Mouse (Mus musculus) midbrain, embryonic 10.5 days (tissue): Measurements from ENCODE around the gene Parvb. TPM values are rescaled to one million over a fixed set of nuclear protein-coding genes. Genes with fewer than 3 reads are reported as not detected.

Source experiments
- DNase-seq: peaks from one replicate; pipeline ENCODE4 v3.0.0-alpha.2; 2017; ENCODE audit warnings: low spot score
- H3K27ac ChIP-seq: fragments of 300-500 bp; sonication (generic); replicated peaks from 2 replicates; pipeline ENCODE4 v1.5.1; 2016; ENCODE audit warnings: mild to moderate bottlenecking
- H3K27me3 ChIP-seq: fragments of 300-500 bp; sonication (generic); 2 replicates; pipeline ENCODE4 v1.6.1; 2016; ENCODE audit warnings: low read depth, mild to moderate bottlenecking; ENCODE audit not compliant: poor library complexity, severe bottlenecking
- H3K36me3 ChIP-seq: fragments of 300-500 bp; sonication (generic); 2 replicates; pipeline ENCODE4 v1.6.1; 2016; ENCODE audit warnings: mild to moderate bottlenecking, moderate library complexity
- H3K4me1 ChIP-seq: fragments of 300-500 bp; sonication (generic); 2 replicates; pipeline ENCODE4 v1.6.1; 2016
- H3K4me3 ChIP-seq: fragments of 300-500 bp; sonication (generic); 2 replicates; pipeline ENCODE4 v1.5.1; 2016; ENCODE audit warnings: mild to moderate bottlenecking, moderate library complexity
- H3K9me3 ChIP-seq: fragments of 300-500 bp; sonication (generic); replicated peaks from 2 replicates; pipeline ENCODE4 v1.6.1; 2016; ENCODE audit warnings: mild to moderate bottlenecking
- WGBS: fragments of 180-500 bp; shearing (Covaris S2); methylation state at CpG from one replicate; pipeline ENCODE4 v1.1.7; 2016; 5-methylcytosine and 5-hydroxymethylcytosine counted together
- polyA plus RNA-seq: library from polyadenylated mRNA; unstranded; fragments of >200 nt; fragmentation: Nextera tagmentation; extraction: Ambion mirVana; gene quantifications from 2 replicates; pipeline ENCODE4 v1.2.1, GENCODE M21; 2016

Parvb gene
- polyA plus RNA-seq, 1 experiment from 2014 or later, result 7.4 TPM

DNA sequence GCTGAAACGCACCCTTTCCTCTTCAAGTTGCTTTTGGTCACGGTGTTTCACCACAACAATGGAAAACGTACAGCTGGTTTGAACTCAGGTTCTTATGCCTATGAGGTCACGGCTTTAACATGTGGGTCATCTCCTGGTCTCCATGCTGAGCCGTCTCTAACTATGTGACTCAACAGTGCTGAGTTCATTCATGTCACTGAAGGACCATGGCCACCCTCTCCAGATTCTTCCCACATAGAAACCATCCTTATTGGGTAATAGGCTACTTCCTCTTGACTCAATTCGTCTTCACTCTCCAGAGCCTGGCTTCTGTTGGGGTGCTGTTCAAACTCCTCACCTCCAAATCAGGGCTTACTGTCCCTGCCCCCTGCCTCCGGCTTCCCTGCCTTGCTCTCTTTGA, 119.5 kb downstream of the Parvb start:
- DNase-seq, result no peak
- 87% methylated on average over 7 of the region's 7 CpGs for WGBS
- Histone ChIP-seq H3K4me3 (no peak overlapping the region), H3K27ac (0 out of 2 replicates have a peak overlapping the region, but pooled peaks have one; percentile 70), H3K4me1 (peaks cover 29% of the 10 kb centered on the region), H3K9me3 (peaks cover 12% of the 10 kb centered on the region), H3K36me3 (no peaks in the 10 kb centered on the region), H3K27me3 (no peaks in the 10 kb centered on the region)

DNA sequence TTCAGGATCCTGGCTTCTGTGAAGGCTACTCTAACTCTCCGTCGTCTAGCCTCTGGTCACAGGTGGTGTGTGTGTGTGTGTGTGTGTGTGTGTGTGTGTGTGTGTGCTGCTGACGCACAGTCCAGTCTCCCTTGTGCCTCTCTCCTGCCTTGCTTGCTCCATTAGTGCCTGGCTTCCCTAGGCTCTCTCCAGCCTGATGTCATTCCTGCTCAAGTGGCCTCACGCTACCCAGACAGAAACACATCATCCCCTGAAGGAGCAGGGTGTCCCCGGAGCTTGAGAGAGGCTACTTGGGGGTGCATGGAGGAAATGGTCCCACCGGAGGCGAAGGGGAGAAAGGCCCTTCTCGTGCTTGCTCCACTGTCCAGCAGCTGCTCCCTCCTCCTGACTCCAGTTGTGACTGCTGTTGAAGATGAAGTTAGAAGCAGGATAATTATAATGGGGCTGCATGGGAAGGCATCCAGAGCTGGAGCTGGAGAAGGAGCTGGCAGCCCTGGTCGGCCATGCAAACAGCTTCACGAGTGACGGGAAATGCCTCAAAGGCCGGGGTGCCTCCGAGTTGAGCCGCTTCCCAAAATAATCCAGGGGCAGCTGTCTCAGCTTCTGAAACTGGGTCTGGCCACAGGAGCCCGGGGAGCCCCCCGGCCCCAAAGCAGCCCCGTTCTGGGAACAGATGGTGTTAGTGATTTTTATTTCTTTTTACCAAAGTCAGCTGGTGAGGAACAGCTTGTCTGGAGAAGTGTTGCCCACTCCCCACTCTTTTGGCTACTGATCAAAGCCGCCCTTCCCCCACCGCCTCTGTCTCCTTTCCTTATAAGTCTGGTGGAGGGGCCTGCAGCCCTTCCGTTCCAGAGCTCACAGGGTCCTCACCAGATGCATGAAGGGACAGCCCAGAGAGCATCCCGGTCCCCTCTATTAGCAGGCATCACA, 120.3 kb downstream of the Parvb start:
- no peak for DNase-seq
- WGBS, result 78% methylated on average over 21 of the region's 21 CpGs
- H3K36me3 ChIP-seq, result no peaks in the 10 kb centered on the region
- H3K4me1 ChIP-seq, result peaks cover 29% of the 10 kb centered on the region
- H3K4me3 ChIP-seq, result no peak overlapping the region
- no peaks in the 10 kb centered on the region for H3K27me3 ChIP-seq
- peaks cover 12% of the 10 kb centered on the region for H3K9me3 ChIP-seq
- peak overlapping the region; percentile 70 for H3K27ac ChIP-seq

DNA sequence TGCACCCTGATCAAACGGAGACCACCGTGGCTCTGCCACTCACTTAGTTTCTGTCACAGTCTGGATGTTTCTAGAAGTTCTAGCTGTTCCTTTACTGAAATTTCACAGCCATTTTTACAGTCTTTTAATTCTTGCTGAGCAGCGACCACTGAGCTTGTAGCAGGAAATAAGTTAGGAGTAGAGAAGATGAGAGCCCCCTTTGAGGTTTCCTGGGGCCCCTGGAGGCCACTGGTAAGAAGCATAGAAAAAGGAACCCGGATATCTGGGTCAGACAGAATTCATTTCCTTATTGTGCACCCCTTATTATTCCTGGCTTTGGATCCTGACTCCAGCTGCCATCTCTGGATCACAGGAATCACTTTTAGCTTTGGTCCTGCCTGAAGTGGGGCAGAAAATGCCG, 123.2 kb downstream of the Parvb start:
- Histone ChIP-seq H3K4me3 (no peak overlapping the region), H3K36me3 (no peaks in the 10 kb centered on the region), H3K27me3 (no peaks in the 10 kb centered on the region), H3K4me1 (peaks cover 26% of the 10 kb centered on the region), H3K9me3 (no peaks in the 10 kb centered on the region), H3K27ac (no peak overlapping the region)
- 83% methylated on average over 5 of the region's 5 CpGs for WGBS
- no peak for DNase-seq

DNA sequence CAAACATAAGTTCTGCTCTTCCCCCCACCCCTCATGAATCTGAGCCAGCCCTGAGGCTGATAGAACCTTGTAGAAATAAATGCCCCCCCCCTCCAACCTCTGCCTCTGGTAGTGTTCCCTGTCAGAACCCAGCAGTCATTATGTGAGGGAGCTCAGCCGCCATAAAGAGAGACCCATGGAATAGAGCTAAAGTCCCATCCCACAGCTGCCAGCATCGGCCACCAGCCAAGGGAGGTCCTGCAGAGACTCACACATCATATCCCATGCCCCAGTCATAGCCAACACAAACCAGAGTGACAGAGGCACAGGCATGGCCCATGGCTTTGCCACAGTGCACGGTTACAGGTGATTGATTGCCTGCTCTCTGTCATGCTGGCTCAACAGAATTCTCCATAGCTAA, 132.9 kb downstream of the Parvb start:
- Histone ChIP-seq H3K4me1 (peaks cover 6% of the 10 kb centered on the region), H3K36me3 (no peaks in the 10 kb centered on the region), H3K9me3 (peaks cover 8% of the 10 kb centered on the region; the same call in 1 of the 2 replicates), H3K27ac (no peak overlapping the region), H3K27me3 (no peaks in the 10 kb centered on the region), H3K4me3 (no peak overlapping the region)
- DNase-seq, result no peak
- 90% methylated on average over 3 of the region's 3 CpGs for WGBS

Other genes starting within 250 kb of the Parvb start
- gene Efcab6, start 166.7 kb upstream of the Parvb start, polyA plus RNA-seq, result 0.24 and 0.26 TPM in 2 replicates
- gene Sult4a1, start 126.3 kb upstream of the Parvb start, polyA plus RNA-seq, result 11.2 and 14.3 TPM in 2 replicates
- not detected in 2 replicates for gene Pnpla5, start 108.9 kb upstream of the Parvb start, polyA plus RNA-seq
- gene Pnpla3, start 64.2 kb upstream of the Parvb start, polyA plus RNA-seq, result 2.2 and 3.1 TPM in 2 replicates
- 108 and 110 TPM in 2 replicates for gene Samm50, start 39.8 kb upstream of the Parvb start, polyA plus RNA-seq
- gene Parvg, start 92.0 kb downstream of the Parvb start, polyA plus RNA-seq, result 0.89 and 1.0 TPM in 2 replicates
- gene Shisal1, start 215.1 kb downstream of the Parvb start, polyA plus RNA-seq, result 5.7 and 11.4 TPM in 2 replicates